In genomic region chrX:73343802-73344201, GRCm38 (mm10) we compare ENCODE assay signal across 13 mouse cellular contexts. TPM values are rescaled to one million over a fixed set of nuclear protein-coding genes. Genes with fewer than 3 reads are reported as not detected.
DNase-seq lines count a peak whose midpoint lies in the region; ATAC-seq and TF ChIP-seq lines count a peak whose summit lies in the region.
"Had no signal": no experiment of that assay in that cellular context is flagged by ENCODE, and none has a peak within 500 bp of the region (broad histone marks: within the 10 kb centered on the region; RNA-seq: fewer than 3 reads in every experiment).

No protein-coding gene starts in this region.

- no peak for TF ChIP-seq CTCF in MEL (IDR thresholded peaks at IDR 0.05 in 2 of 3, conservative IDR thresholded peaks at IDR 0.05 in 1 of 3; ENCODE audit: control insufficient read depth in 1 of 3, insufficient read depth in 1 of 3, low read depth in 2 of 3, low read length in 3 of 3, poor library complexity in 1 of 3, severe bottlenecking in 1 of 3)

- DNase-seq in heart, postnatal 36 days = no peak
- peak; percentile 73 for DNase-seq in MEL (ENCODE audit: low read depth, low spot score)
- DNase-seq in midbrain, embryonic 11.5 days (ENCODE audit: low spot score, missing footprints) = no peak
- DNase-seq in gastrocnemius, adult 18-20 months (ENCODE audit: low spot score) = no peak
- DNase-seq in kidney, postnatal 36 days = no peak
- no peak for DNase-seq in frontal cortex, postnatal 10 days (ENCODE audit: low spot score in 2 of 2)
- DNase-seq: B cell, adult 2 months; thymus, postnatal 25 days had no signal

- no peak for TF ChIP-seq POLR2A in MEL (IDR thresholded peaks at IDR 0.05; ENCODE audit: control insufficient read depth in 1 of 2, insufficient read depth in 1 of 2, low read depth in 1 of 2, low read length in 2 of 2, poor library complexity in 1 of 2)

- TF ChIP-seq RAD21 in MEL (IDR thresholded peaks at IDR 0.05; ENCODE audit: low read depth, low read length) = no peak

- H3K9me3 ChIP-seq in heart, embryonic 13.5 days = no peaks in the 10 kb centered on the region
- H3K9me3 ChIP-seq in MEL (replicated peaks; ENCODE audit: insufficient read depth, low read length) = no peaks in the 10 kb centered on the region
- no peaks in the 10 kb centered on the region for H3K9me3 ChIP-seq in hindbrain, embryonic 13.5 days
- no peaks in the 10 kb centered on the region for H3K9me3 ChIP-seq in midbrain, embryonic 11.5 days (ENCODE audit: control insufficient read depth, low read length)

- peak; percentile 75 to 84 for TF ChIP-seq EP300 in MEL (IDR thresholded peaks at IDR 0.05; ENCODE audit: low read depth in 1 of 2, low read length in 2 of 2)

- intact Hi-C loops in heart, postnatal 36 days (cut with DNase I) = loop anchor here (10.0 kb wide), 1 partner anchor 329 kb away; no protein-coding TSS in a partner anchor

- 0 out of 2 replicates have a peak, but pooled peaks cover 3% of the 10 kb centered on the region for H3K27me3 ChIP-seq in heart, embryonic 13.5 days (replicated peaks)
- no peaks in the 10 kb centered on the region for H3K27me3 ChIP-seq in MEL (ENCODE audit: control insufficient read depth in 1 of 2, insufficient read depth in 2 of 2, low read length in 2 of 2)
- H3K27me3 ChIP-seq in hindbrain, embryonic 13.5 days = no peaks in the 10 kb centered on the region
- peaks cover 2% of the 10 kb centered on the region; the same call in 1 of the 2 replicates for H3K27me3 ChIP-seq in midbrain, embryonic 11.5 days (ENCODE audit: control insufficient read depth, insufficient read depth, low read length)

- H3K27ac ChIP-seq in heart, embryonic 13.5 days (replicated peaks) = no peak overlapping the region
- H3K27ac ChIP-seq in MEL (ENCODE audit: control insufficient read depth, low read depth, low read length) = no peak overlapping the region
- no peak overlapping the region for H3K27ac ChIP-seq in hindbrain, embryonic 13.5 days
- H3K27ac ChIP-seq in midbrain, embryonic 11.5 days (ENCODE audit: low read depth, low read length) = no peak overlapping the region

- peaks cover 3% of the 10 kb centered on the region; the same call in 1 of the 2 replicates for H3K79me2 ChIP-seq in MEL (ENCODE audit: control insufficient read depth, insufficient read depth, low read length, poor library complexity)

- WGBS in heart, embryonic 13.5 days = 55% methylated on average over 1 of the region's 1 CpGs
- WGBS in hindbrain, embryonic 13.5 days = 81% methylated on average over 1 of the region's 1 CpGs
- 93% methylated on average over 1 of the region's 1 CpGs for WGBS in midbrain, embryonic 11.5 days

- ATAC-seq in heart, embryonic 13.5 days (ENCODE audit: extremely low read depth, insufficient number of reproducible peaks, low FRiP score, low TSS enrichment) = no peak
- no peak for ATAC-seq in hindbrain, embryonic 13.5 days (ENCODE audit: low FRiP score)
- no peak for ATAC-seq in midbrain, embryonic 11.5 days (ENCODE audit: low FRiP score)

- H3K9ac ChIP-seq in heart, embryonic 13.5 days = no peak overlapping the region
- no peak overlapping the region for H3K9ac ChIP-seq in MEL (ENCODE audit: control insufficient read depth, low read depth, low read length, poor library complexity, severe bottlenecking)
- H3K9ac ChIP-seq in hindbrain, embryonic 13.5 days = no peak overlapping the region
- no peak overlapping the region for H3K9ac ChIP-seq in midbrain, embryonic 11.5 days (ENCODE audit: low read length)

- peak overlapping the region; percentile 72 for H3K4me3 ChIP-seq in heart, embryonic 13.5 days
- H3K4me3 ChIP-seq in MEL (ENCODE audit: control insufficient read depth in 1 of 2, insufficient read depth in 1 of 2, low read depth in 2 of 2, low read length in 2 of 2) = no peak overlapping the region
- H3K4me3 ChIP-seq in hindbrain, embryonic 13.5 days = peak overlapping the region; percentile 56
- H3K4me3 ChIP-seq in midbrain, embryonic 11.5 days (ENCODE audit: low read depth, low read length) = no peak overlapping the region

- H3K36me3 ChIP-seq in heart, embryonic 13.5 days = no peaks in the 10 kb centered on the region
- H3K36me3 ChIP-seq in MEL (ENCODE audit: control insufficient read depth in 1 of 2, insufficient read depth in 2 of 2, low read length in 2 of 2) = peaks cover 0 to 15% of the 10 kb centered on the region in 2 experiments; a peak in 2 of 4 replicates
- no peaks in the 10 kb centered on the region for H3K36me3 ChIP-seq in hindbrain, embryonic 13.5 days
- H3K36me3 ChIP-seq in midbrain, embryonic 11.5 days (ENCODE audit: control insufficient read depth, insufficient read depth, low read length) = no peaks in the 10 kb centered on the region

- peaks cover 14% of the 10 kb centered on the region for H3K4me1 ChIP-seq in heart, embryonic 13.5 days
- peaks cover 6 to 7% of the 10 kb centered on the region in 2 experiments for H3K4me1 ChIP-seq in MEL (ENCODE audit: control insufficient read depth in 1 of 2, insufficient read depth in 2 of 2, low read length in 2 of 2)
- H3K4me1 ChIP-seq in hindbrain, embryonic 13.5 days (replicated peaks) = peaks cover 15% of the 10 kb centered on the region
- no peaks in the 10 kb centered on the region for H3K4me1 ChIP-seq in midbrain, embryonic 11.5 days (ENCODE audit: control insufficient read depth, insufficient read depth, low read length)

- peak overlapping the region; percentile 70 for H3K4me2 ChIP-seq in heart, embryonic 13.5 days
- peak overlapping the region; percentile 64 for H3K4me2 ChIP-seq in hindbrain, embryonic 13.5 days
- H3K4me2 ChIP-seq in midbrain, embryonic 11.5 days = peak overlapping the region; percentile 55; the same call in 1 of the 2 replicates

TF ChIP-seq in MEL, 35 proteins besides CTCF, POLR2A, EP300 and RAD21 (continues in another document):
- TF ChIP-seq HCFC1 (IDR thresholded peaks at IDR 0.05; ENCODE audit: low read depth, low read length) (no peak), BHLHE40 (IDR thresholded peaks at IDR 0.05; ENCODE audit: borderline replicate concordance, low read depth, low read length) (0 out of 2 replicates have a peak, but pooled peaks have one; percentile 19), MAX (IDR thresholded peaks at IDR 0.05; ENCODE audit: low read length) (no peak), MAFK (IDR thresholded peaks at IDR 0.05; ENCODE audit: borderline replicate concordance, low read depth, low read length) (peak; percentile 23; the same call in 1 of the 2 replicates), GABPA (IDR thresholded peaks at IDR 0.05; ENCODE audit: low read depth, low read length) (no peak), KAT2A (conservative IDR thresholded peaks at IDR 0.05; ENCODE audit: low read depth, low read length) (no peak), MEF2A (IDR thresholded peaks at IDR 0.05; ENCODE audit: extremely low read depth, insufficient replicate concordance, low read depth, low read length, poor library complexity, severe bottlenecking) (no peak), UBTF (IDR thresholded peaks at IDR 0.05; ENCODE audit: borderline replicate concordance, insufficient read depth, low read depth, low read length) (no peak)

RNA-seq across cellular contexts. Expression of gene Zfp275, which starts 1.4 kb away (rescaled TPM):
- polyA plus RNA-seq in heart, embryonic 13.5 days (2015; fragmentation: Nextera tagmentation; extraction: Ambion mirVana) = 8.0 and 8.7 TPM in 2 replicates
- 1 to 10 TPM; 4.4 to 6.0 TPM for total RNA-seq in heart, postnatal 36 days (2021)
- 4.5 and 4.8 TPM in 2 replicates for total RNA-seq in MEL (2012; rRNA removed)
- polyA plus RNA-seq in MEL (2012; ENCODE audit: insufficient read depth in 1 of 2, insufficient read length in 2 of 2, low read depth in 1 of 2, low replicate concordance in 2 of 2, missing spikeins in 1 of 2) = 1 to 10 TPM in 1 of 2 experiments, not detected in 1; 5.9 TPM
- polyA plus RNA-seq in hindbrain, embryonic 13.5 days (2015; fragmentation: Nextera tagmentation; extraction: Ambion mirVana) = 10.6 and 10.9 TPM in 2 replicates
- 15.9 and 17.7 TPM in 2 replicates for polyA plus RNA-seq in midbrain, embryonic 11.5 days (2014; fragmentation: Nextera tagmentation; extraction: Ambion mirVana)
- 1 to 10 TPM; 4.1 to 4.5 TPM for total RNA-seq in gastrocnemius, adult 18-20 months (2021)

RNA-seq across cellular contexts. Expression of gene Gm45015, which starts 7.2 kb away (rescaled TPM):
- not detected in 2 replicates for polyA plus RNA-seq in heart, embryonic 13.5 days (2015; fragmentation: Nextera tagmentation; extraction: Ambion mirVana)
- not detected for total RNA-seq in heart, postnatal 36 days (2021)
- total RNA-seq in MEL (2012; rRNA removed) = not detected in 2 replicates
- not detected for polyA plus RNA-seq in MEL (2012; ENCODE audit: insufficient read depth in 1 of 2, insufficient read length in 2 of 2, low read depth in 1 of 2, low replicate concordance in 2 of 2, missing spikeins in 1 of 2)
- not detected in 2 replicates for polyA plus RNA-seq in hindbrain, embryonic 13.5 days (2015; fragmentation: Nextera tagmentation; extraction: Ambion mirVana)
- polyA plus RNA-seq in midbrain, embryonic 11.5 days (2014; fragmentation: Nextera tagmentation; extraction: Ambion mirVana) = not detected in 2 replicates
- not detected for total RNA-seq in gastrocnemius, adult 18-20 months (2021)
- total RNA-seq: heart, postnatal 4 days; left cerebral cortex, postnatal 4 days had no signal
- polyA plus RNA-seq: activated CD4-positive, CD25-positive, alpha-beta regulatory T cell, adult 4 months had no signal

RNA-seq across cellular contexts. Expression of gene Xlr5a, which starts 51.0 kb away (rescaled TPM):
- not detected in 2 replicates for polyA plus RNA-seq in heart, embryonic 13.5 days (2015; fragmentation: Nextera tagmentation; extraction: Ambion mirVana)
- not detected for total RNA-seq in heart, postnatal 36 days (2021)
- total RNA-seq in MEL (2012; rRNA removed) = not detected in 2 replicates
- polyA plus RNA-seq in MEL (2012; ENCODE audit: insufficient read depth in 1 of 2, insufficient read length in 2 of 2, low read depth in 1 of 2, low replicate concordance in 2 of 2, missing spikeins in 1 of 2) = not detected
- polyA plus RNA-seq in hindbrain, embryonic 13.5 days (2015; fragmentation: Nextera tagmentation; extraction: Ambion mirVana) = not detected in 2 replicates
- not detected in 2 replicates for polyA plus RNA-seq in midbrain, embryonic 11.5 days (2014; fragmentation: Nextera tagmentation; extraction: Ambion mirVana)
- total RNA-seq in gastrocnemius, adult 18-20 months (2021) = not detected
- total RNA-seq: heart, postnatal 4 days; left cerebral cortex, postnatal 4 days had no signal
- polyA plus RNA-seq: activated CD4-positive, CD25-positive, alpha-beta regulatory T cell, adult 4 months had no signal

RNA-seq across cellular contexts. Expression of gene Xlr5c, which starts 51.0 kb away (rescaled TPM):
- polyA plus RNA-seq in heart, embryonic 13.5 days (2015; fragmentation: Nextera tagmentation; extraction: Ambion mirVana) = not detected in 2 replicates
- not detected for total RNA-seq in heart, postnatal 36 days (2021)
- not detected in 2 replicates for total RNA-seq in MEL (2012; rRNA removed)
- not detected for polyA plus RNA-seq in MEL (2012; ENCODE audit: insufficient read depth in 1 of 2, insufficient read length in 2 of 2, low read depth in 1 of 2, low replicate concordance in 2 of 2, missing spikeins in 1 of 2)
- polyA plus RNA-seq in hindbrain, embryonic 13.5 days (2015; fragmentation: Nextera tagmentation; extraction: Ambion mirVana) = not detected in 2 replicates
- not detected in 2 replicates for polyA plus RNA-seq in midbrain, embryonic 11.5 days (2014; fragmentation: Nextera tagmentation; extraction: Ambion mirVana)
- not detected for total RNA-seq in gastrocnemius, adult 18-20 months (2021)
- total RNA-seq: heart, postnatal 4 days; left cerebral cortex, postnatal 4 days had no signal
- polyA plus RNA-seq: activated CD4-positive, CD25-positive, alpha-beta regulatory T cell, adult 4 months had no signal

RNA-seq across cellular contexts. Expression of gene Gm18336, which starts 54.7 kb away (rescaled TPM):
- polyA plus RNA-seq in heart, embryonic 13.5 days (2015; fragmentation: Nextera tagmentation; extraction: Ambion mirVana) = not detected in 2 replicates
- not detected for total RNA-seq in heart, postnatal 36 days (2021)
- 0.04 TPM in 1 of 2 replicates, not detected in the other for total RNA-seq in MEL (2012; rRNA removed)
- not detected for polyA plus RNA-seq in MEL (2012; ENCODE audit: insufficient read depth in 1 of 2, insufficient read length in 2 of 2, low read depth in 1 of 2, low replicate concordance in 2 of 2, missing spikeins in 1 of 2)
- polyA plus RNA-seq in hindbrain, embryonic 13.5 days (2015; fragmentation: Nextera tagmentation; extraction: Ambion mirVana) = not detected in 2 replicates
- not detected in 2 replicates for polyA plus RNA-seq in midbrain, embryonic 11.5 days (2014; fragmentation: Nextera tagmentation; extraction: Ambion mirVana)
- not detected for total RNA-seq in gastrocnemius, adult 18-20 months (2021)
- total RNA-seq: heart, postnatal 4 days had no signal
- polyA plus RNA-seq: activated CD4-positive, CD25-positive, alpha-beta regulatory T cell, adult 4 months had no signal

Comparison
In these comparisons a context has a peak if more than half of its experiments do, and no peak if none do; other contexts are left out.
1. H3K4me3 ChIP-seq: peak in heart, embryonic 13.5 days (single experiment) and hindbrain, embryonic 13.5 days (single experiment); none in MEL (0 of 2) and midbrain, embryonic 11.5 days (single experiment).
2. Peak in every context shown above with its lines, with median percentiles within 50 percentile points of each other: H3K4me2 ChIP-seq.